Mouse (Mus musculus) liver, embryonic 11.5 days (tissue): ENCODE results near the gene Ppm1d. TPM values are rescaled to one million over a fixed set of nuclear protein-coding genes. Genes with fewer than 3 reads are reported as not detected.

Experiments used
- ATAC-seq: fragments of 200-750 bp; cut with Nextera tagmentation; replicated peaks from 2 replicates; pipeline ENCODE4 v1.8.0; 2017; ENCODE audit warnings: moderate number of reproducible peaks, mild to moderate bottlenecking, moderate TSS enrichment, moderate library complexity; ENCODE audit not compliant: low FRiP score
- DNase-seq: peaks from one replicate; pipeline ENCODE4 v3.0.0-alpha.2; 2017; ENCODE audit warnings: low spot score
- H3K27ac ChIP-seq: fragments of 300-500 bp; sonication (generic); 2 replicates; pipeline ENCODE4 v1.5.1; 2014; ENCODE audit warnings: mild to moderate bottlenecking, low read depth, low read length, control low read depth
- H3K27me3 ChIP-seq: fragments of 300-500 bp; sonication (generic); replicated peaks from 2 replicates; pipeline ENCODE4 v1.6.1; 2014; ENCODE audit warnings: low read length, mixed read lengths; ENCODE audit not compliant: control insufficient read depth, insufficient read depth
- H3K36me3 ChIP-seq: fragments of 300-500 bp; sonication (generic); 2 replicates; pipeline ENCODE4 v1.6.1; 2014; ENCODE audit warnings: mild to moderate bottlenecking, low read length, moderate library complexity, mixed read lengths; ENCODE audit not compliant: control insufficient read depth, insufficient read depth
- H3K4me1 ChIP-seq: fragments of 300-500 bp; sonication (generic); replicated peaks from 2 replicates; pipeline ENCODE4 v1.6.1; 2014; ENCODE audit warnings: low read length, mixed read lengths; ENCODE audit not compliant: control insufficient read depth, insufficient read depth
- H3K4me2 ChIP-seq: fragments of 300-500 bp; sonication (generic); 2 replicates; pipeline ENCODE4 v1.6.1; 2014; ENCODE audit warnings: mild to moderate bottlenecking, control low read depth, moderate library complexity
- H3K4me3 ChIP-seq: fragments of 300-500 bp; sonication (generic); 2 replicates; pipeline ENCODE4 v1.5.1; 2014; ENCODE audit warnings: low read depth, low read length, control low read depth
- H3K9ac ChIP-seq: fragments of 300-500 bp; sonication (generic); 2 replicates; pipeline ENCODE4 v1.6.1; 2014; ENCODE audit warnings: low read depth, low read length, control low read depth
- H3K9me3 ChIP-seq: fragments of 300-500 bp; sonication (generic); 2 replicates; pipeline ENCODE4 v1.6.1; 2016; ENCODE audit warnings: low read length, inconsistent platforms, mixed read lengths; ENCODE audit not compliant: control insufficient read depth
- WGBS: fragments of 180-500 bp; shearing (Covaris S2); extraction: QIAGEN DNeasy Blood & Tissue Kit; methylation state at CpG from one replicate; pipeline ENCODE4 v1.1.7; 2014; 5-methylcytosine and 5-hydroxymethylcytosine counted together
- polyA plus RNA-seq: library from polyadenylated mRNA; unstranded; fragments of >200 nt; fragmentation: Nextera tagmentation; extraction: Ambion mirVana; gene quantifications from 2 replicates; pipeline ENCODE4 v1.2.1, GENCODE M21; 2014

Ppm1d gene
- polyA plus RNA-seq, 1 experiment from 2014 or later = 19.6 TPM

GRCm38 (mm10) chr11:85379091-85379490 lies 68.0 kb downstream of the Ppm1d start:
- DNase-seq = no peak
- Histone ChIP-seq H3K27me3 (no peaks in the 10 kb centered on the region), H3K27ac (no peak overlapping the region), H3K36me3 (no peaks in the 10 kb centered on the region), H3K4me1 (no peaks in the 10 kb centered on the region), H3K9ac (no peak overlapping the region), H3K4me2 (no peak overlapping the region), H3K9me3 (no peaks in the 10 kb centered on the region), H3K4me3 (no peak overlapping the region)
- no peak for ATAC-seq
- 86% methylated on average over 3 of the region's 3 CpGs for WGBS

GRCm38 (mm10) chr11:85380046-85380445 lies 69.0 kb downstream of the Ppm1d start:
- no peaks in the 10 kb centered on the region for H3K27me3 ChIP-seq
- no peaks in the 10 kb centered on the region for H3K36me3 ChIP-seq
- H3K4me3 ChIP-seq = no peak overlapping the region
- H3K9ac ChIP-seq = no peak overlapping the region
- WGBS = 16% methylated on average over 1 of the region's 1 CpGs
- DNase-seq (no peak), ATAC-seq (no peak)
- H3K9me3 ChIP-seq = no peaks in the 10 kb centered on the region
- no peak overlapping the region for H3K27ac ChIP-seq
- no peak overlapping the region for H3K4me2 ChIP-seq
- no peaks in the 10 kb centered on the region for H3K4me1 ChIP-seq

- H3K36me3 ChIP-seq = no peaks in the 10 kb centered on the region
- H3K27ac ChIP-seq = no peak overlapping the region
- no peaks in the 10 kb centered on the region for H3K27me3 ChIP-seq
- 15% methylated on average over 4 of the region's 4 CpGs for WGBS
- H3K9ac ChIP-seq = no peak overlapping the region
- no peak overlapping the region for H3K4me2 ChIP-seq
- no peak overlapping the region for H3K4me3 ChIP-seq
- H3K9me3 ChIP-seq = no peaks in the 10 kb centered on the region
- ATAC-seq = 0 out of 2 replicates have a peak, but pooled peaks have one; percentile 49
- H3K4me1 ChIP-seq = no peaks in the 10 kb centered on the region
- DNase-seq = peak; percentile 42
Observed at GRCm38 (mm10) chr11:85382055-85382454, 71.0 kb downstream of the Ppm1d start.

GRCm38 (mm10) chr11:85383975-85384821 lies 73.2 kb downstream of the Ppm1d start:
- H3K4me1 ChIP-seq = no peaks in the 10 kb centered on the region
- H3K4me2 ChIP-seq = no peak overlapping the region
- H3K4me3 ChIP-seq = no peak overlapping the region
- no peaks in the 10 kb centered on the region for H3K36me3 ChIP-seq
- WGBS = 87% methylated on average over 7 of the region's 7 CpGs
- ATAC-seq = no peak
- no peak overlapping the region for H3K9ac ChIP-seq
- H3K9me3 ChIP-seq = no peaks in the 10 kb centered on the region
- H3K27me3 ChIP-seq = no peaks in the 10 kb centered on the region
- H3K27ac ChIP-seq = no peak overlapping the region
- DNase-seq = no peak

- Histone ChIP-seq H3K27me3 (no peaks in the 10 kb centered on the region), H3K4me2 (no peak overlapping the region), H3K27ac (no peak overlapping the region), H3K9me3 (no peaks in the 10 kb centered on the region), H3K4me3 (no peak overlapping the region), H3K36me3 (no peaks in the 10 kb centered on the region), H3K4me1 (no peaks in the 10 kb centered on the region), H3K9ac (no peak overlapping the region)
- ATAC-seq (no peak), DNase-seq (no peak)
- 85% methylated on average over 12 of the region's 12 CpGs for WGBS
Observed at GRCm38 (mm10) chr11:85392179-85392863, 81.3 kb downstream of the Ppm1d start.

GRCm38 (mm10) chr11:85392864-85393220 lies 81.8 kb downstream of the Ppm1d start:
- Histone ChIP-seq H3K4me1 (no peaks in the 10 kb centered on the region), H3K4me3 (no peak overlapping the region), H3K27me3 (no peaks in the 10 kb centered on the region), H3K27ac (no peak overlapping the region), H3K9ac (no peak overlapping the region), H3K9me3 (no peaks in the 10 kb centered on the region), H3K36me3 (no peaks in the 10 kb centered on the region), H3K4me2 (no peak overlapping the region)
- ATAC-seq = no peak
- no peak for DNase-seq
- WGBS = 81% methylated on average over 9 of the region's 9 CpGs

- Histone ChIP-seq H3K27me3 (no peaks in the 10 kb centered on the region), H3K4me3 (no peak overlapping the region), H3K4me2 (no peak overlapping the region), H3K36me3 (no peaks in the 10 kb centered on the region), H3K27ac (no peak overlapping the region), H3K9me3 (no peaks in the 10 kb centered on the region), H3K9ac (no peak overlapping the region), H3K4me1 (no peaks in the 10 kb centered on the region)
- DNase-seq (no peak), ATAC-seq (no peak)
- 76% methylated on average over 3 of the region's 3 CpGs for WGBS
Observed at GRCm38 (mm10) chr11:85393990-85394389, 82.9 kb downstream of the Ppm1d start.

GRCm38 (mm10) chr11:85395361-85395760 lies 84.3 kb downstream of the Ppm1d start:
- 75% methylated on average over 7 of the region's 7 CpGs for WGBS

More at GRCm38 (mm10) chr11:85395361-85395760, 84.3 kb downstream of the Ppm1d start:
- no peak for DNase-seq
- Histone ChIP-seq H3K27me3 (no peaks in the 10 kb centered on the region), H3K9ac (no peak overlapping the region), H3K4me1 (no peaks in the 10 kb centered on the region), H3K36me3 (no peaks in the 10 kb centered on the region), H3K4me3 (no peak overlapping the region), H3K4me2 (no peak overlapping the region), H3K9me3 (no peaks in the 10 kb centered on the region), H3K27ac (no peak overlapping the region)
- no peak for ATAC-seq
